Mouse (Mus musculus) testis, postnatal 14 days (tissue): Measurements from ENCODE around the gene Tmtc1.

Experiments used
- DNase-seq: peaks from one replicate; pipeline ENCODE4 v3.0.0; 2021; ENCODE audit warnings: low spot score

The Tmtc1 gene

DNA sequence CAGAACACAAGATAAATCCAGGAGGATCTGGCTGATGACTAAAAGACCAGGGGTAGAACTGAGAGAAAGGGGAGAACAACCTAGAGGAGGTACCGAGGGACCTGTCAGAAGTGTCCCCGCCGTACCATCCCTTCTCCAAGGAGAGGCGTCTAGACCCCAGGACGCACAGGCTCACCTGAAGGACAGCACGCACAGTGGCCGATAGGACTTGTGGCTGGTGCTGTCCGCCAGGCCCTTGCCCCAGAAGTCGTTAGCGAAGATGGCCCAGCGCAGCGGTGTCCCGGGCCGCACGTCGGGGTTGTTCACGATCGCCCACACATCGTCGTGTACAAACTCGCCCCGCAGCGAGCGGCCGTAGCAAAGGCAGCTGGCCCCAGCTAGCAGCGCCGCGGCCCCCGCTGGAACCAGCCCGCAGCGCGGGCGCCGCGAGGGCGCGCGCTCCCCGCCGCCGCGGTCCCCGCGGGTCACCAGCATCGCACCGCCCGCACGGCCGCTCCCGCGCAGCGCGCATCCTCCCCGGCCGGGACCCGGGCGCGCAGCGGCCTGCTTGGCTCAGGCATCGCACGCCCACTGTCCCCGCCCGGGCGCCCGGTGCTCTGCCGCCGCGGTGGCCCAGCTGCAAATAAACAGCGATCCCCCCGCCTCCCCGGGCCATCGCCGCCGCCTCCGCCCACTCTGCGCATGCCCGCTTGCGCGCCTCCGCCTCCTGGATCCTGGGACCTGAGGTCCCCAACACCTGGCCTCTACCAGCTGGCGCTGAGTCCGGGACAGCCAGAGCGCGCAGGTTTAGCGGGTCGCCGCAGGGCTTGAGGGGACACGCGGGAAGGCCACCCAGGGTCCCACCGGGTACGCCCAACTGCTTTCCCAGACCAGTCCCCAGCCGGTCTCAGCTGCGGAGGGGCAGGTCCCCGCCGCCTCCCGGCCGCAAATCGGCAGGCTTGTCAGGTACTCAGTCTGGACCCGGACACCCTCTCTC lies at the start of gene Tmtc1:
TSS of gene Tmtc1 (minus strand) at position 664 of the 976 bp plus-strand sequence.
- peak; percentile 54 for DNase-seq

DNA sequence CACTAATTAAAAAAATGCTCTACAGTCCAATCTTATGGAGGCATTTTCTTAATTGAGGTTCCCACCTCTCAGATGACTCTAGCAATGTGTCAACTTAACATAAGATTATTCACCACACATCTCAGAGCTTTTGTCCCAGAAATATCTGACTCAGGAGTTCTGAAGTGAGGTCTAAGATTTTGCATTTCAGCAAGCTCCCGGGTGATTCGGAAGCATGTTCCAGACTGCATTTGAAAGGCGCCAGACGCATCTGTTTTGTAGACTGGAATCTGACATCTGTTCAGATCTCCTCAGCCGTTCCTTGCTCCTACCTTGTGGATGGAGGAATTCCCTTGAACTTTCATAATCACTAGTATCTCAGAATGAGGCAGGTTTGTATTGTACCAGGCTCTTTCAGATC lies 47.7 kb upstream of the Tmtc1 start:
- DNase-seq: no peak

DNA sequence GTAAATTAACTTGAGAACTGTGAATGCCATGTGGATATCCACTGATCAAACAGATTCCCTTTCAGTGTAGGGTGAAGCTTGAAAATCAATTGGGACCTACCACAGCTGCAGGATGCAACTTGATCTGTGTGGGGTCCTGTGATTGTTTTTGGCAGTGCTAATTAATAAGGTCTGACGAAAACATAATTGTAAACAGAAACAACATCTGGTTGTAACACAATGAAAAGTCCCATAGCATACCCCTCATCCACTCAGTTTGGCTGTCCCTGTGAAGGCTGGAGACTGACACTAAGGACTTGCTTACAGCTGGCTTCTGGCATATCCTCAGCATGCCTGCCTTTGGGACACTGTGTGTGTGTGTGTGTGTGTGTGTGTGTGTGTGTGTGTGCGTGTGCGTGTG lies 42.6 kb upstream of the Tmtc1 start:
- no peak for DNase-seq

DNA sequence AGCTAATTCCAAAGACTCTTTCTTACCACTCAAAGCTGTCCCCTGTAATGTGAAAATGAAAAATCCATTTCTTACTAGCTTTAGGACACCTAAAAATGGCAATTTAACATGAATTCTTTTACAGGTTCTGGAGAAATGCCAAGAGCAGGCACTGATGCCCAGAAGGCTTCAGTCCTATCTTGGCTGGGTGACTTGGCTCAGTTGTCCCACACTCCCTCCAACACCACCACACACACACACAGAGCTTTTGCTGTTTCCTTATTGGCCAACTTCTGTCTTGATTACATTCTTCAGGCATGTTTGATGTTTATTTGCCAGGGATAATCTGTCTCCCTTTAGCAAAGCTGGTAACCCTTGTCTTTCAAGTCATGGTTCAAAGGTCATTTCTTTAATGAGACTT lies 37.7 kb upstream of the Tmtc1 start:
- no peak for DNase-seq

DNA sequence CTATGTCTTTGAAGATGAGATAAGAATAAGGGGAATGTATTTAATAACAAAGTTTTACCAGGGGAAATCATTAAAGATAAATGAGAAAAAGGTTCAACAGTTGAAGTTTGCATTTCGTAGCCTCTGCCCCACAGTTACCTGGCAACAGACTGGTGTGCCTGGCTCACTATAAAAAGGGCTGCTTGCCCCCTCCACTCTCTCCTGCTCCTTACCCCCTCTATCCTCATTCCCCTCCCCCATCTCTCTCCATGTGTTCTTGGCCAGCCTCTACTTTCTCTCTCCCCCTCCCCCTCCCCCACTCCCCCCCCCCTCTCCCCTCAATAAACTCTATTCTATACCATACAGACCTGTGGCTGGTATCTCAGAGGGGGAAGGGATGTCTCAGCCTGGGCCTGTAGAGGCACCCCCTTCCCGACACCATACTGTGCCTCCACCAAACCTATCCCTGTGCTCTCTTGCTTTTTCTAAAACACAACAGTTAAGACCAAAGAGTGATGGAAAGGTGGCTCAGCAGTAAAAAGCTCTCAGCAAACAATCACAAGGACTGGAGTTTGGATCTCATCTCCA lies 35.6 kb upstream of the Tmtc1 start:
- no peak for DNase-seq

DNA sequence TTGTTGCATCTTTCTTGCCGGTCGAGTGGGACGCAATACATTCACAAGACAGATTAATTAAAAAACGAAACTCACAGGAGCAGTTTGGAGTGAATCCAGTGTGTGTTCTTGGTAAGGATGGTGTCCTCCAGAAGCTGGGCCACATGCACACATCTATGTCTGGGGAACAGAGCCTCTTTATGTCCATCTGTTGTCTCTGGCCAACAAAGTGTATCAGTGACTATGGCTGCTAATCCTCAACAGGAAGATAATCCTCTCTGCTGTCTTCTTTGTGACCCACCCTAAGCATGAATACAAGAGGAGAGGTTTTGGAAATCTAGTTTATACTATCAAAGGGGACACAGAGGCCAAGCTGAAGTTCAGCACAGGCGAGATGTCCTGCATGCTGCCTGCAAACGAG lies 34.2 kb upstream of the Tmtc1 start:
- DNase-seq: no peak

DNA sequence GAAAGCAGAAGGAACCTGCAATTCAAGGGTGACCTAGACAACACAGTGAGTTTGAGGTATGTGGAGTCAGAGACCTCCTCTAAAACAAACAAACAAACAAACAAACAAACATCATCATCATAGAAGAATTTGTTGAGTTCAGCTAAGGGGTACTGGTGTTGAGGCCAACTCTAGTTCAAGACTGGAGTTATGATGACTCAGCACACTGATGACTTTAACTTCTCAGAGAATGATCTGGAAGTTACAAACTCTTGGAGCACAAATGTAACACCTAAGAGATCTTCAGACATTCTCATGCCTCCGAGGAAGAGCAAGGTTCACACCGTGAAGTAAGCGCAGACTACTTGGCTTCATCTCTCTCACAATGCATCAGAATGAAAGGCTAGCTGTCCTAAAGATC lies 28.1 kb upstream of the Tmtc1 start:
- no peak for DNase-seq

DNA sequence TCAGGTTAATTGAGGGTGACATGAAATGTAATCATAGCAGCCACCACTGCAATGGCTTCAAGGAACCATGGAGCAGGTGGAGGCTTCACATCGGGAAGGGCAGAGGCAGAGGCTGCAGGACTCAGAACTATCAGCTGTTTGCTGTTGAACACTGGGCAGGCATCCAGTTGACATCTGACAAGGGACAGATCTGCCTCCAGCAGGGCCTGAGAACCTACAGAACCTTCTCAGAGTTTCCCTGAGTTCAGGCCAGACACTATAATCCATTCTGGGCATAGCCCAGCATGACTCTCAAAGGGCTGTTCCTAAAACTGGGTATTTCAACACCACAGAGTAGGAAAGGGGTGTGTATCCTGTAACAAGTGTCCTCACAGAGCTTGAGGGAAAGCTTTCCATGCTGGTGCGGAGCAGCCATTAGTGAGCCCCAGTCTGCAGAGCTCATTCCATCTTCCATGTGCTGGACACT lies 23.8 kb upstream of the Tmtc1 start:
- DNase-seq: peak; percentile 9

DNA sequence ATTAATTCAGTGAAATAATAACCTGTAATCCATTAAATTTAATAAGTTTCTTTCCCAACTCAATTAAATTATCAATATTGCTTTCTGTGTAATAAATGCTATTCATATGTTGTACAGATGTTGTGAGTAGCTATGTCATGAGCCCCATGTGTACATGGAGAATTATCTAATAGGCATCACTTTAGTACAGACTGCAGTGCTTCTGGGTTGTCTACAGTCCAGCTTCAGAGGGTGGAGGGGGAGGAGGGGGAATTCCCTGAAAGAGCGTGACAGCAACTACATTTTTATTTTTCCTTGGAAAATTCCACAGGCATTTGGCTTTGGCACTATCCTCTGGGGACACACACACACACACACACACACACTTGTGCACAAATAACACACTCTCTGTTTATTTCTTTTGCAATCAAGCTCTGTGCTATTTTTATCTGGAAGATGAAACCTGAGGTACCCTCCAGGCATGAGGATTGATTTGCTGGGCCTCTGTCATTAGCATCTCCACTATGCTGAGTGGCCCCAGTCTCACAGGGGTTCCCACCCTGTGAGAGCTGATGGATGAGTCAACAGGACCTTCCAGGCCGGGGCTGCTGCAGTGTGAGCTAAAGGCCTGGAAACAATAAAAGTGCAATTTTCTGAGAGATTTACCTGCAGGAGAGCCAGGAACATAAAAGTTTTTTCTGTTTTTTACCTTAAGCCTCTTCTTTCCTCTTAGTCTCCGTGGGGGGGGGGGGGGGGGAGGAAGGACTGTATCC lies 23.2 kb upstream of the Tmtc1 start:
- no peak for DNase-seq

DNA sequence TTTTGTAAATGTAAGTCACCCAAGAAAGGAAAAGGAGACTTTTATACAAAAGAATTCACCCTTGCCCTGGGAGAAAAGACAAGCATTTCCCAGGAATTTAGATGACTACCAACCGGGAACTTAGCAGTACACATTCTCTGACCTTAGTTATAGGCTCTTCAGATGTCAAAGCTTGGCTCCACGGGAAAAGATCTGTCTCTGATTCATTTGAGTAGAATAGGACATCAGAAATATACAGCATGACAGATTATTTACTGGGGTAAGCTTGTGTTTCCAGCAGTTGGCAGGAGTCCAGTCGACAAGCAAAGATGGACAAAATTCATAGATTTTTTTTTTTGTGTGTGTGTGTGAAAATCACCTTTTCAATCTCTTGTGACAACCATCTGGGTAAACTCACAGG lies 15.4 kb upstream of the Tmtc1 start:
- DNase-seq: no peak

DNA sequence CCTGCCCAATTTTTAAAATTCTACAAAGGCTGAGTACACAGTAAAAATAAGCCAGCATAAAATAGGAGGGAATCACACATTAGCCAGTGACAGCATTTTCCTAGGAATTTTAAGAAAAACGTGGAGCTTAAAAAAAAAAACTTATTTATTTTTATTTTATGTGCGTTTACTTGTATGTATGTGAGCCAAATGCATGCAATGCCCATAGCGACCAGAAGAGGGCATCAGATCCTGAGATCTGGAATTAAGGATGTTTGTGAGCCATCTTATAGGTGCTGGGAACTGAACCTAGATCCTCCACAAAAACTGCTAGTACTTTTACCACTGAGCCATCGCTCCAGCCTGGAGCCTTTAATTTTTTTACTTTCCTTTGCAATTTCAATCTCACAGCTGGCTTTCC lies 11.3 kb upstream of the Tmtc1 start:
- no peak for DNase-seq

DNA sequence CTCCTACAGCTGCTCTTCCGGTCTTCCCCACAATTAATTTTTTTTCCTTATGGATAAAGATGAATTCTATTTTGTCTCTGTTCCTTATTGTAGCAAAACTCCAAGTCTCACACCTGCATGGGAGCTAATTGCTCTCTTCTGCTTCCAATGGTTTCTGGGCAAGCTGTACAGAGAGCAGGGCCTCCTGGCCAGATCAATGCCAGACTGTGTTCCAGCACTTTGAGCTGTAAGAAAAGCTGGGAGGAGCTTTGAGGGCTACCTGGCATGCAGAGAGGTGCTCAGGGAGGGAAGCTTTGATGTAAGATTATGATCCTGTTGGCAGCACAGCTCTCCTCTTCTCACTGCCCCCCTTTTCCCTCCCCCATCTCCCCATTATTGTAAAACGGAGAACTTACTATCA lies 10.6 kb upstream of the Tmtc1 start:
- DNase-seq: no peak

DNA sequence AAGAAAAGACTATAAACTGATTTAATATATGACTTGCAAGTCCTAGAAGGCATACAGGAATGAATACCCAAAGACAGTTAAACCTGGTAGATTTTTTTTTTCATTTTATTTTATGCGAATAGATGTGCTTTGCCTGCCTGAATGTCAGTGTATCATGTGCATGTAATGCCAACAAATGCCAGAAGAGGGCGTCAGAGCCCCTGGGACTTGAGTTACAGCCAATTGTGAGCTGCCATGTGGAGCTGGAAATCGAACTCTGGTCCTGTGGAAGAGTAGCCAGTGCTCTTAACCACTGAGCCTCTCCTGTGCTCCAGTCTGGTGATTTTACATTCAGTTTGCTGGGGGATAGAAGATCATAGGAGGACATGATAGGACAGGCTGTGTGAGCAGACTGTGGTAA lies 4.0 kb upstream of the Tmtc1 start:
- no peak for DNase-seq

DNA sequence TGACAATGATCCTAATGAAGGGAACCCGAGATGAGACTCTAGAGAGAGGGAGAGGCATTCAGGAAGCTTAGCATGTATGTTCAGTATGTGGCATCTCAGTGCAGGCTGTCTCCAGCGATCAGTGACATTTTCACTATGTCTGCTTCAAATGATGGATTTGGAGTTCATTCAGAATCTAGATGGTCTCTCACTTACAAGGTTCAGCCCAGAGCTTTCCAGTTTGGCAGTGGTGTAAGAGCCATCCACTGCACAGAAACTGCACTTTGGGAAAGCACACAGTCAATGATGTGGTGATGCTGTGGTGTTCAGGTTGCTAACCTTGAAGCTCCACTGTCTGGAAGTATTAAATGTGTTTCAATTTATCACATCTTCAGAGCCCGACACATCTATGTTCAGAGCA lies 1.9 kb upstream of the Tmtc1 start:
- DNase-seq: no peak

DNA sequence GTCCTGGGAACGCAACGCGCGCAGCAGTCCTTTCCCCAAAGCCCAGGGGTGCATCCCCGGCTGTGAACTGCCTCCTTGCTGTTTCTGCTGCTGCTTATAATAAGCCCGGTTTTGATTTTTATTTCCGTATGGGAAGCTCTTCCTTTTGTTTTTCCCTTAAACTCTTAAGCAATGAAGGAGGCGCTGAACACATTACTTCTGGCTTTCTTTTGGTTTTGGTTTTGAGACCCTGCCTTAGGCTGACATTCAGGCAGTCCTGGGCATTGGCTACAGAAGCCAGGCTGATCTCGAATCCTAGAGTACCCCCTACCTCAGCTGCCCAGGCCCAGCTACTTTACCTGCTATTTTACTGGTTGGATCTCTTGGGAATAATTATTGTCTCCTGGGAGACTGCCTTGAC lies 607 bp upstream of the Tmtc1 start:
- no peak for DNase-seq

DNA sequence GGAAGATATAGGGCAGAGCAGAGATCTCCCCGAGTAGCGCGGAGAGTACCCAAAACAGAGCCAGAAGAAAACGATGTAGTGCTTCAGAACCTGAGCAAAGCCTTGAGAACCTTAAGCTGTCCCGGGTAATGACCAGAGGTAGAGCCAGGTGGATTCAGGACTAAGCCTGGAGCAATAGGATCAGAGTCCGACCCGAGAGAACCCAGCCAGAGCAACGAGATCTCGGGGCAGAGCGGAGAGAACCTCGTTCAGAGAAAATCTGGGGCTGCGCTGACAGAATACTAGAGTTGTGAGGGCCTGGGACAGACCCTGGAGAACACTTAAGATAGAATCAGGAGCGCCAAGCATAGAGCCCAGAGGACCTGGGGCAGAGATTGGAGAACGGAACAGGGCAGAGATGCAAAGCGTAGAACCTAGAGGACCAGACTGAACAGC lies 881 bp downstream of the Tmtc1 start:
- DNase-seq: no peak

DNA sequence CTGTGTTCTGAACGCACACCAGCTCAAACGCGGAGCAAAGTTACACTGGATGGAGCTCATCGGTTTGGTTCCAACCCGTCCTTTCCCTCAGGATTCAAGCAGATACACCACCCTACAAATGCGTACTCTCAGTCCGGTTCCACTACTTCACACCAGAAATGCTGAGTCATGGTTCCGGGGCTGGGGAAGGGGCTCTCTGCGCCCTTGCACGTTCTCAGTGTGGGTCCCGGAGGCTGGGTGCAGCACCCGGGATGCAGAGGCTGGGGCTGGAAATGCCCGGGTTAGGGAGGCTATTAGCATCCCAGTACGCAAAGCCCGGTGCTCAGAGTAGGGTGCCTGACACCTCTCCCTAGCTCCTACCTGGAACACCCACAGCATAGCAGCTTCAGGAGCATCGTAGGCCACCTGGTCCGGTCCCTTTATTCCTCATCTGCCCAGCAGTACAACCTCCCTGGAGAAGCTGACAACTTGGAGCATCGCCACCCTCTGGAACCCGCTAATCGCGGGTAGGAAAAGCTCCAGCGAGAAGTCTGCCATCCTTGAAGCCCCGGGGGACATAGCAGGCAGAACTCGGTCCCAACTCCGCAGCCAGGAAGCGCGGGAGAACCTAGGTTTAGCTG lies 1.4 kb downstream of the Tmtc1 start:
- no peak for DNase-seq

DNA sequence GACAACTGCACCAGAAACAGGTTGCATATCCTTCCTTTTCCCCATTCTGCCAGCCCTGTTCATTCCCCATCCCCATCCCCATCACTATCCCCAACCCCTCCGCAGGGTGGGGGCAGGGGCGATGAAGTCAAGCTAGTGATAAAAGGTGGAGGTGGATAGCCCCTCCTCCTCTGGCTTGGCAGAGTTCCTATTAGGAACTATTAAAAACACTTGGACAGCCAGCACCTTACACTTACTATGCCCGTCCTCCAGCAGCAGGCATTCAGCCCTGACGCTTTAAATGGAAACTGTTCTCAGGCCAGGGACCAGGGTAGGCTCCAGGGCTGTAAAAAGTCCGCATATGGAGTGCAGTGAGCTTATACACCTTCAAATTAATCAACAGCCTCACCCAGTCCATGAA lies 2.3 kb downstream of the Tmtc1 start:
- DNase-seq: no peak

DNA sequence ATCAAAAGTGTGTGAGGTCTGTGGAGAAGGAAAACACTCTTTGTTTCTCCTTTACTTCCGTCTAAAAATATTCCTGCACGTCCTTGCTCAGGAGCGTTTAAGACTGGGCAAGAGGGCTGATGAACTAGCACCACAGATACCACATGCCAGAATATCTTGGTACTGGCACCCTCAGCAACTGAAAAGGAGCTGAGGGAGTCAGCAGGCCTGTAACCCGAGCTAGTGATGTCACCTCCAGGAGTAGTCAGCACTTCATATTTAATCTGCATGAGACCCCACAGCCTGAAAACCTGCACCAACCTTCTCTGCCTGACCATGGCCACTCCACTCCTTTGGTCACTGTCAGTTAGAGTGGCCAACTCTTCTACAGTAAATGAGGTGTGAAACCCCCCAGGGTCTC lies 5.1 kb downstream of the Tmtc1 start:
- no peak for DNase-seq

DNA sequence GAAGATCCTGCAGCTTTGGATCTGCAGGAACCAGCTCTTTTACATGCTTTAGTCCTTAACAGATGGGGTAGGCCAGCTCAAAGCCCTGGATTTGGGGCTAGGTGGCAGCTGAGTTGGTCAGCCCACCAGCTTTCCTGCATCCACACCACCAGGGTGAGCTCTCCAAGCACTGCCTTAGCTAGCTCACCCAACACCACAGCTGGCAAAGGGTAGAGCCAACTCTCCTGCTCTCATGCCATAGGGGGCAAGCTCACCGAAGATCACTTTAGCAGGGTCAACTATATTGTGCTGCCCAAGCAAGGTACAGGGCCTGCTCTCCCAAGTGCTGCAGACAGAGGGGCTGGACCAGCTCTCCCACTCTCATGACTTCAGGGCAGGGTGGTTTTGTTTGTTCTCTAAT lies 6.6 kb downstream of the Tmtc1 start:
- no peak for DNase-seq

DNA sequence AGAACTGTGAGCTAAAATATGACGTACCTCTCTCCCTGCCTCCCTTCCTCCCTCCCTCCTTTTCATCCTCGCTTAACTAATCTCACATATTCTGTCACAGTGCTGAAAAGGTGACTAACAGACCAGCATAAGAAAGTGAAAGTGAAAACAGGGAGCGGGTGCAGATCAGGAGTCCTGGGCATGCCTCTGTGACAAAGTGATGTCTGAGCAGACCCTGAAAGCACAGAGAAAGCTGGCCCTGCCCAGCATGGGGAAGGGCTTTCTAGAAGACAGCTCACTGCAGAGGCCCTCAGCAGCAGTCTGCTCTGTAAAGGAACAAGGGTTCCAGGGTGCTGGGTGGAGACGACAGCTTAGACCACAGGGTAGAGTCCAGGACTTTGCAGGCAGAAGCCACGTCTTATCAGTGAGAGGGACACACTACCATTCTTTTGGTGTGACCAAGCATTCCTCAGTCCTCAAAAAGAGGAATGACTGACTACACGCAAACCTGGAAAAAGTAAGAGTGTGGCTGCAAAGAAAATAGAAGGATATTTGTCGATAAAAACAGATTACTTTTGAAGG lies 7.7 kb downstream of the Tmtc1 start:
- no peak for DNase-seq

DNA sequence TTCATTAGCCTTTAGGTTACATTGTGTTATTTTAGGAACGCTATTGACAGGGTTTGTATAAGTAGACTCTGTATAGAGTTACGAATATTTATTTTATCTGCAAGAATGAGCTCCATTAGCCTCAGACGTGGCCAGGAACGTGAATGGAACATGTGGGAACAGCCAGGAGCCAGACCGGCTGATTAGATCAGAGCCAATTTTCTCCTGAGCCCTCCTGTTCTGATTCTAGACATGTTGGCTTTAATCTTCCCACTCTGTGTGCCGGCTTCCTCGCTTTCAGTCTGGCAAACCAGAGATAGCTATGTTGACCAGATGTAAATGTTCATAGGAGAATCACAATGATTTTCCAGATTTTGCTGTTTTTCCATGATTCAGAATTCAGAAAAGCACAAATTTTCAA lies 22.6 kb downstream of the Tmtc1 start:
- no peak for DNase-seq
